ENCODE assay signal across 8 mouse cellular contexts in genomic region chr4:58913336-58914026, GRCm38 (mm10). TPM values are rescaled to one million over a fixed set of nuclear protein-coding genes. Genes with fewer than 3 reads are reported as not detected.
A peak's percentile ranks its signal among the peaks of the same experiment; 100 is the strongest.
DNase-seq lines count a peak whose midpoint lies in the region; ATAC-seq and TF ChIP-seq lines count a peak whose summit lies in the region.

No protein-coding gene starts in this region.

- 0 out of 2 replicates have a peak overlapping the region, but pooled peaks have one; percentile 87 for H3K4me2 ChIP-seq in heart, embryonic 12.5 days
- H3K4me2 ChIP-seq in midbrain, embryonic 15.5 days = peak overlapping the region; percentile 65

- no peak for ATAC-seq in heart, embryonic 12.5 days (ENCODE audit: insufficient number of reproducible peaks, low FRiP score)
- ATAC-seq in midbrain, embryonic 15.5 days (replicated peaks) = no peak

- no peak for TF ChIP-seq POLR2A in thymus, adult 2 months (IDR thresholded peaks at IDR 0.05; ENCODE audit: control insufficient read depth, extremely low read depth, insufficient read depth, low read length, poor library complexity)

- H3K27ac ChIP-seq in heart, embryonic 12.5 days (ENCODE audit: poor library complexity, severe bottlenecking) = no peak overlapping the region
- H3K27ac ChIP-seq in embryonic facial prominence, embryonic 10.5 days (replicated peaks) = no peak overlapping the region
- H3K27ac ChIP-seq in limb, embryonic 10.5 days = no peak overlapping the region
- peak overlapping the region; percentile 100; the same call in 1 of the 2 replicates for H3K27ac ChIP-seq in midbrain, embryonic 15.5 days
- H3K27ac ChIP-seq in thymus, adult 2 months (ENCODE audit: control insufficient read depth, insufficient read depth, low read length) = no peak overlapping the region

- intact Hi-C loops in heart, postnatal 10 days (cut with DNase I) = no loop called here

- no peak for DNase-seq in heart, postnatal 10 days
- DNase-seq in embryonic facial prominence, embryonic 10.5 days (ENCODE audit: low spot score) = no peak
- no peak for DNase-seq in limb, embryonic 10.5 days (ENCODE audit: low spot score)
- no peak for DNase-seq in thymus, adult 2 months
- DNase-seq in spleen, adult 18-20 months = no peak
- DNase-seq in cerebellum, adult 8-10 months = no peak

- no peaks in the 10 kb centered on the region for H3K27me3 ChIP-seq in heart, embryonic 12.5 days (replicated peaks)
- H3K27me3 ChIP-seq in embryonic facial prominence, embryonic 10.5 days (replicated peaks; ENCODE audit: low read depth, poor library complexity, severe bottlenecking) = no peaks in the 10 kb centered on the region
- no peaks in the 10 kb centered on the region for H3K27me3 ChIP-seq in limb, embryonic 10.5 days (ENCODE audit: low read depth, poor library complexity, severe bottlenecking)
- H3K27me3 ChIP-seq in midbrain, embryonic 15.5 days (replicated peaks) = no peaks in the 10 kb centered on the region
- H3K27me3 ChIP-seq in thymus, adult 2 months (ENCODE audit: control insufficient read depth, insufficient read depth, low read length) = no peaks in the 10 kb centered on the region

- H3K4me3 ChIP-seq in heart, embryonic 12.5 days = no peak overlapping the region
- H3K4me3 ChIP-seq in embryonic facial prominence, embryonic 10.5 days = peak overlapping the region; percentile 97; the same call in 1 of the 2 replicates
- H3K4me3 ChIP-seq in limb, embryonic 10.5 days = peak overlapping the region; percentile 91; the same call in 1 of the 2 replicates
- peak overlapping the region; percentile 91 for H3K4me3 ChIP-seq in midbrain, embryonic 15.5 days
- H3K4me3 ChIP-seq in thymus, adult 2 months (ENCODE audit: control insufficient read depth, insufficient read depth, low read length) = no peak overlapping the region

- WGBS in heart, embryonic 12.5 days = 28% methylated on average over 3 of the region's 3 CpGs
- 50% methylated on average over 3 of the region's 3 CpGs for WGBS in embryonic facial prominence, embryonic 10.5 days
- 22% methylated on average over 3 of the region's 3 CpGs for WGBS in limb, embryonic 10.5 days
- 40% methylated on average over 3 of the region's 3 CpGs for WGBS in midbrain, embryonic 15.5 days
- 38% methylated on average over 3 of the region's 3 CpGs for WGBS in thymus, adult 2 months

- no peaks in the 10 kb centered on the region for H3K36me3 ChIP-seq in heart, embryonic 12.5 days
- no peaks in the 10 kb centered on the region for H3K36me3 ChIP-seq in embryonic facial prominence, embryonic 10.5 days (replicated peaks)
- no peaks in the 10 kb centered on the region for H3K36me3 ChIP-seq in limb, embryonic 10.5 days
- no peaks in the 10 kb centered on the region for H3K36me3 ChIP-seq in midbrain, embryonic 15.5 days (replicated peaks)
- H3K36me3 ChIP-seq in thymus, adult 2 months (ENCODE audit: control insufficient read depth, insufficient read depth, low read length) = no peaks in the 10 kb centered on the region

- no peak for TF ChIP-seq CTCF in thymus, adult 2 months (IDR thresholded peaks at IDR 0.05; ENCODE audit: borderline replicate concordance, control insufficient read depth, extremely low read depth, insufficient read depth, low read length, poor library complexity)

- H3K9me3 ChIP-seq in heart, embryonic 12.5 days (replicated peaks) = no peaks in the 10 kb centered on the region
- no peaks in the 10 kb centered on the region for H3K9me3 ChIP-seq in embryonic facial prominence, embryonic 10.5 days
- H3K9me3 ChIP-seq in limb, embryonic 10.5 days (replicated peaks) = no peaks in the 10 kb centered on the region
- H3K9me3 ChIP-seq in midbrain, embryonic 15.5 days = no peaks in the 10 kb centered on the region

- no peak overlapping the region for H3K9ac ChIP-seq in heart, embryonic 12.5 days
- H3K9ac ChIP-seq in midbrain, embryonic 15.5 days = no peak overlapping the region

- peaks cover 15% of the 10 kb centered on the region for H3K4me1 ChIP-seq in heart, embryonic 12.5 days (replicated peaks)
- peaks cover 26% of the 10 kb centered on the region for H3K4me1 ChIP-seq in embryonic facial prominence, embryonic 10.5 days
- H3K4me1 ChIP-seq in limb, embryonic 10.5 days = peaks cover 16% of the 10 kb centered on the region
- H3K4me1 ChIP-seq in midbrain, embryonic 15.5 days = peaks cover 14% of the 10 kb centered on the region
- H3K4me1 ChIP-seq in thymus, adult 2 months (replicated peaks; ENCODE audit: control insufficient read depth, insufficient read depth, low read length) = peaks cover 5% of the 10 kb centered on the region

RNA-seq across cellular contexts. Expression of gene Ecpas, which starts 0.9 kb away (rescaled TPM):
- 40.1 and 40.6 TPM in 2 replicates for polyA plus RNA-seq in heart, embryonic 12.5 days (2016; fragmentation: Nextera tagmentation; extraction: Ambion mirVana)
- total RNA-seq in heart, postnatal 10 days (2021) = 100 to 1,000 TPM; 153 to 156 TPM
- polyA plus RNA-seq in embryonic facial prominence, embryonic 10.5 days (2016; fragmentation: Nextera tagmentation; extraction: Ambion mirVana) = 33.7 and 33.9 TPM in 2 replicates
- polyA plus RNA-seq in limb, embryonic 10.5 days (2016; fragmentation: Nextera tagmentation; extraction: Ambion mirVana) = 36.6 and 38.8 TPM in 2 replicates
- 33.3 and 35.2 TPM in 2 replicates for polyA plus RNA-seq in midbrain, embryonic 15.5 days (2015; fragmentation: Nextera tagmentation; extraction: Ambion mirVana)
- 30.6 and 46.7 TPM in 2 replicates for polyA plus RNA-seq in thymus, adult 2 months (2012; rRNA removed)

RNA-seq across cellular contexts. Expression of gene Zkscan16, which starts 29.9 kb away (rescaled TPM):
- 0.38 and 0.62 TPM in 2 replicates for polyA plus RNA-seq in heart, embryonic 12.5 days (2016; fragmentation: Nextera tagmentation; extraction: Ambion mirVana)
- under 1 TPM; 0.12 TPM for total RNA-seq in heart, postnatal 10 days (2021)
- polyA plus RNA-seq in embryonic facial prominence, embryonic 10.5 days (2016; fragmentation: Nextera tagmentation; extraction: Ambion mirVana) = 1.00 and 1.3 TPM in 2 replicates
- polyA plus RNA-seq in limb, embryonic 10.5 days (2016; fragmentation: Nextera tagmentation; extraction: Ambion mirVana) = 1.0 and 1.1 TPM in 2 replicates
- 1.8 and 2.7 TPM in 2 replicates for polyA plus RNA-seq in midbrain, embryonic 15.5 days (2015; fragmentation: Nextera tagmentation; extraction: Ambion mirVana)
- polyA plus RNA-seq in thymus, adult 2 months (2012; rRNA removed) = 0.04 TPM in 1 of 2 replicates, not detected in the other

Comparison
In these comparisons a context has a peak if more than half of its experiments do, and no peak if none do; other contexts are left out.
1. H3K4me3 ChIP-seq: peak in embryonic facial prominence, embryonic 10.5 days (single experiment), limb, embryonic 10.5 days (single experiment) and midbrain, embryonic 15.5 days (single experiment); none in heart, embryonic 12.5 days (single experiment) and thymus, adult 2 months (single experiment).